Mouse (Mus musculus) left cerebral cortex, postnatal 10 days (tissue): ENCODE data around the gene Galt. TPM values are rescaled to one million over a fixed set of nuclear protein-coding genes. Genes with fewer than 3 reads are reported as not detected.
"Not testable (repeated sequence)": the region's sequence is repeated elsewhere in the genome, so short reads cannot be mapped to it uniquely, and the experiment has no call there.

Source experiments
- DNase-seq, 2 experiments: peaks; one replicate each; pipeline ENCODE4 v3.0.0; 2021 to 2022; ENCODE audit warnings: low spot score in 2 of 2, mixed read lengths in 1 of 2; ENCODE audit errors: extremely low spot score in 1 of 2
- intact Hi-C: fragments of 180-260 bp; cut with DNase I; formaldehyde crosslinking; loops from one replicate; pipeline ENCODE4 v1.15.1; 2025
- total RNA-seq, 2 experiments: library from RNA; stranded (reverse); gene quantifications; 2 replicates each; pipeline ENCODE4 v1.2.3; 2021

Galt gene
- total RNA-seq, 2 experiments from 2014 or later = 93.6 to 94.7 TPM

- intact Hi-C loops = not testable (repeated sequence)
- peak in 1 of 2 experiments; percentile 86 for DNase-seq
Measured at GRCm38 (mm10) chr4:41762688-41763114, 7.7 kb downstream of the Galt start.

GRCm38 (mm10) chr4:41763176-41763575, 8.1 kb downstream of the Galt start:
- intact Hi-C loops = not testable (repeated sequence)

GRCm38 (mm10) chr4:41767301-41767700, 12.3 kb downstream of the Galt start:
- intact Hi-C loops, DNase-seq: not testable (repeated sequence)

More at GRCm38 (mm10) chr4:41763176-41763575, 8.1 kb downstream of the Galt start:
- DNase-seq = not testable (repeated sequence)

DNA sequence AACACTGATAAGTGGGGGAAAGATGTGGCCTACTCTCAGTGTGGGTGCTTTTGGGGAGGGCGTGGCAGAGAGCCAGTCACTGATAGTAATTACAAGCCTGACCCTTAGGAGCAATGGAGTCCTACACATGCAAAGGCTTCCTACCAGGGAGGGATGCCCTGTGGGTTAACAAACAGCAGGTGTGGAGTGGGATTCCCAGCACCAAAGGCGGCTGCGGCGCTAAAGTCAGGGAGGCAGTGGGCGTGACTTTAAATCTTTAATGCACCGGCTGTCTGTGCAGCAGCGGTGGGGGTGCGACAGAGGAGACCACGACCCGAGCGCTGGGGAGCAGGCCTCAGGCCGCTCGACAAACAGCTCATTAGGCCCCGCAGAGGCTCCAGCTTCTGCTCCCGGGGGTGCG, 17.9 kb downstream of the Galt start:
- intact Hi-C loops, DNase-seq: not testable (repeated sequence)

GRCm38 (mm10) chr4:41773502-41773901, 18.5 kb downstream of the Galt start:
- intact Hi-C loops = not testable (repeated sequence)
- DNase-seq = peak in 1 of 2 experiments; percentile 78

DNA sequence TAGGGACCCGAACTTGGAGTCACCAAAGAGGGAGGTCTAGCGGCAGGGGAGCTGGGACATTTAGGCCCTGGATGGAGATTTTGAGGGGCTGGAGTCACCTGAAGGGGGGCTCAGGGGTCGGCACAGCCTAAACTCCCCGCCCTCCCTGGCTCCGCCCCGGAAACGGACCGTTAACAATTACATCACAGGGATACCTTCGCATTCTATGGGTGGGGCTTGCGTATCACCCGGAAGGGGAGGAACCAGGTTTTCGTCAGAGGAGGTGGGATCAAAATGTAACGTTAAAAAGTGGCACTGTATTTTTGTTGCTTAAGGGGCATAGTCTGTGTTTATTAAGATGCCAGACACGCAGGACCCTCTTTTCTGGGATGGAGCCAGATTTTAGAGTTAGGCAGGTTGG, 19.0 kb downstream of the Galt start, which contains the start of gene Ccl27a:
Gene Ccl27a (minus strand): TSS at position 246 of the 400 bp plus-strand sequence.
- intact Hi-C loops = not testable (repeated sequence)
- peak in 1 of 2 experiments; percentile 85 for DNase-seq

- not testable (repeated sequence) for DNase-seq
Measured at GRCm38 (mm10) chr4:41774506-41774905, 19.5 kb downstream of the Galt start.

GRCm38 (mm10) chr4:41775840-41776239, 20.8 kb downstream of the Galt start:
- DNase-seq, intact Hi-C loops: not testable (repeated sequence)

More at GRCm38 (mm10) chr4:41774506-41774905, 19.5 kb downstream of the Galt start:
- intact Hi-C loops = not testable (repeated sequence)

DNA sequence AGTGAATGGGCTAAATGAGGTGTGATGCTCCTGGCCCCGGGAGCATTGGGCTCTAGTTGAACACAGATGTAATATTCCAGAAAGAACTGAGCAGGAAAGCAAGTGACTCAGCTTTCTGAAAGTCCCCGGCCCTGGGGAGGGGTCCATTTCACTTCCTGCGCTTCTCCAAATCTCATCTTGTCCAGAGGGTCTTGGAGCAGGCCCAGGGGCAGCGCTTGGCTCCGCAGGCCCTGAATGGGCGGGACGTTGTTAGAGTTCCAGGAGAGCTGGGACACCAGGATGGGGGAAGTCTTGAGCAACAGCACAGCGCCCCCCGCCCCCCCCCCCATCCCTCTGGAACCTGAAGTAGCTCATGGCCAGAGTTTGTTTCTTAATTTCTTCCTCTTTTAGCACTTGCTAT, 26.2 kb downstream of the Galt start:
- intact Hi-C loops, DNase-seq: not testable (repeated sequence)

DNA sequence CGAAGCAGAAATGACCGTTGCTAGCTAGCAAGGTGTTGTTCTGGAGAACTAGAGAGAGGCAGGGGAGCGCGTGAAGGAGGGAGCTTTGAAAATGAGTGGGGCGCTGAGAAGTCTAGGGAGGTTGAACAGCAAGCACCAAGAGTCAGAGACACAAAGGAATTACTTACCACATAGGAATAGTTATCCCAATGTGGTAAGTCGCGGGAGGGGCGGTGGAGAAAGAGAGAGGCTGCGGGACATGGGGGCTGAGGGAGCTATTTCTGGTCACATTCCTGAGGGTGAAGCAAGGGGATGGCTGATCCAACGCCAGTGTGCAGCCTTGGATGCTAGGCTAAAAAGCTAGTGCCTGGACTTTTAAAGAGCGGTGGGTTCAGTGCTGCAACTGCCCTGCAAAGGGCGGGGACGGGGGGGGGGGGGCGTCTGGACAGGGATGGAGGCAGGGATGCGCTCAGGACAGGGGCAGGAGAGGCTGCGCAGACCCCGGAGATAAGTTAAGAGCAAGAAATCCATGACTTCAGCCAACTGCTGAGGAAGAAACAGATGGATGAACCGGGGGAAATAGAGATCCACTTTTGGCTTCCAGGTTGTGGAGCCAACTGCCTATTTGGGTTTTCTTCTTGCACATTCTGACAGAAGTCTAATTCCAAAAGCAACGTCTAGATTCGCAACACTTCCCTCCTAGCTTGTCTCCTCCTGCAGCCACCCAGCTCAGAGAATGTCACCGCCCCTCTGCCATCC, 26.9 kb downstream of the Galt start:
- intact Hi-C loops, DNase-seq: not testable (repeated sequence)

GRCm38 (mm10) chr4:41782711-41783110, 27.7 kb downstream of the Galt start:
- intact Hi-C loops, DNase-seq: not testable (repeated sequence)

DNA sequence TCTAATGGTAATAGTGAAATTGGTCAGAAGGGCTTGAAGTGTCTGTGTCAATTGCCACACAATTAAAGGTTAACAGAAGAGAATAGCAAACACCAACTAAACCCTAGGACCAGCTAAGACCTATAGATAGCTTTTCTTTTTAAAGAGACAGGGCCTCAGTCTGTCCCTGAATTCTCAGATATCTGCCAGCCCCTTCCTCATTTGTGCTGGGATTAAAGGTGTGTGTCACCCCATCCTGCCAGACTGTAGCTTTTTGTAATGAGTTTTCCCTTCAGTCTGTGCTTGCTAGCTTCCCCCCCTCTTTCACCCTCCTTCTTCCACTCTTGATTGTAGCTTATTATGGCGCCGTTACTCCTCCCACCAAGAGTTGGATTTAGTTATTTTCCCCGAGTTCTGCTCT, 28.2 kb downstream of the Galt start:
- intact Hi-C loops, DNase-seq: not testable (repeated sequence)

Other genes starting within 250 kb of the Galt start
- 10 to 100 TPM in 1 of 2 experiments, 1 to 10 TPM in 1; 8.3 to 11.4 TPM for gene 1110017D15Rik, start 237.9 kb upstream of the Galt start, total RNA-seq
- gene Fam219a, start 185.7 kb upstream of the Galt start, total RNA-seq = 100 to 1,000 TPM; 199 to 201 TPM
- gene Dnaic1, start 185.5 kb upstream of the Galt start, total RNA-seq = 1 to 10 TPM; 4.2 to 5.4 TPM
- 10 to 100 TPM; 61.8 to 62.2 TPM for gene Enho, start 114.9 kb upstream of the Galt start, total RNA-seq
- gene Cntfr, start 58.1 kb upstream of the Galt start, total RNA-seq = 10 to 100 TPM; 57.4 to 75.1 TPM
- 10 to 100 TPM; 19.1 to 24.3 TPM for gene Il11ra1, start 55.2 kb upstream of the Galt start, total RNA-seq
- 10 to 100 TPM; 28.4 to 30.3 TPM for gene Rpp25l, start 41.7 kb upstream of the Galt start, total RNA-seq
- 100 to 1,000 TPM; 181 to 196 TPM for gene Dctn3, start 32.1 kb upstream of the Galt start, total RNA-seq
- under 1 TPM; 0.19 to 0.83 TPM for gene Arid3c, start 24.1 kb upstream of the Galt start, total RNA-seq
- 10 to 100 TPM; 55.8 to 70.4 TPM for gene Sigmar1, start 929 bp downstream of the Galt start, total RNA-seq
- 100 to 1,000 TPM; 263 to 283 TPM for gene Ccl27a, start 19.0 kb downstream of the Galt start, total RNA-seq
- not detected for gene Gm21541, start 148.4 kb downstream of the Galt start, total RNA-seq
- gene Gm20878, start 186.3 kb downstream of the Galt start, total RNA-seq = 10 to 100 TPM; 45.4 to 51.3 TPM
- gene Fam205a4, start 210.8 kb downstream of the Galt start, total RNA-seq = 1 to 10 TPM; 3.1 to 5.7 TPM